Mouse (Mus musculus): ENCODE results near the gene Aunip. TPM values are rescaled to one million over a fixed set of nuclear protein-coding genes. Genes with fewer than 3 reads are reported as not detected.

Gene Aunip
- total RNA-seq, 1 experiment from 2014 or later, result 3.4 TPM

DNA sequence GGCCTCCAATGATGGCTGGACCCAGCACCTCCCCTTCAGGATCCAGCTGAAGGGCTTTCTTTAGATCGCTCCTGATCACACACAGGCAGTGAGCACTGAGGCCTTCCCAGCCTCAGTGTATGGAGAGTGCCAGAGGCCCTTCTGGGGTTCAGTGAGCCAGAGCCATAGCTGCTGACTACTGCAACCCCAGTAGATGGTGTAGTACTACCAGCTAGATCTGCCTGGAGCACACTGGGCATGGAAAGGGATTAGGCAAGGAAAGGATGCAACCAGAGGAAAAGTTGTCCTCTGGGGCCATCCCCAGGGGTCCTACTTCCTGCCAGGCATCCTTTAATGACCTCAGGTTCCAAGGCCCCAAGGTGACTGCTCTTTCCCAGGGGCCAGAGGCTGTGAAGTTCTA lies 42.8 kb downstream of the Aunip start:
- no peak for DNase-seq

DNA sequence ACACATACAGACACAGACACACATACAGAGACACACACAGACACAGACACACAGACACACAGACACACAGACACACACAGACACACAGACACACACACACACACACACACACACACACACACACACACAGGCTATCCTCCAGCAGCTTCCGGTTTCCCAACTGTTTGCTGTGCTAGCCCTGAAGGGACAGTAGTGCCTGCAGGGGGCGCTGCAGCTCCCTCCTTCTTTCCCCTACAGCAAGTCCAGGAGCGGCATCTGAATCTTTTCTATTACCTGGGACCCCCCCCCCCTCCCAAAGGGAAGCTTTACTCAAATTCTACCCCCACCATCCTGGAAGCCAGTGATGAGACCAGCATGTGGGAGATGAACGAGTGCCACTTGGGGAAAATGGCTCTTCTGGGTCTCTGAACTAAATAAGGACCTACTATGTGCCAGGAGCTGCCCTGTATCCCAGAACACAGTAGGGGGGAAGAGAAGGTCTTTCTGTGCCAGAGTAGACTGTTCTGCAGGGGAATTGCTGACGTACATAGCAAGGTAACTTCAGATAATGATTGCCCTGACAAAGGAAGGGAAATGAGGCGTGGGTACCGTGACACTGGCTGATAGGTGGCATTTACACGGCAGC lies 45.3 kb downstream of the Aunip start:
- DNase-seq, result peak; percentile 61

DNA sequence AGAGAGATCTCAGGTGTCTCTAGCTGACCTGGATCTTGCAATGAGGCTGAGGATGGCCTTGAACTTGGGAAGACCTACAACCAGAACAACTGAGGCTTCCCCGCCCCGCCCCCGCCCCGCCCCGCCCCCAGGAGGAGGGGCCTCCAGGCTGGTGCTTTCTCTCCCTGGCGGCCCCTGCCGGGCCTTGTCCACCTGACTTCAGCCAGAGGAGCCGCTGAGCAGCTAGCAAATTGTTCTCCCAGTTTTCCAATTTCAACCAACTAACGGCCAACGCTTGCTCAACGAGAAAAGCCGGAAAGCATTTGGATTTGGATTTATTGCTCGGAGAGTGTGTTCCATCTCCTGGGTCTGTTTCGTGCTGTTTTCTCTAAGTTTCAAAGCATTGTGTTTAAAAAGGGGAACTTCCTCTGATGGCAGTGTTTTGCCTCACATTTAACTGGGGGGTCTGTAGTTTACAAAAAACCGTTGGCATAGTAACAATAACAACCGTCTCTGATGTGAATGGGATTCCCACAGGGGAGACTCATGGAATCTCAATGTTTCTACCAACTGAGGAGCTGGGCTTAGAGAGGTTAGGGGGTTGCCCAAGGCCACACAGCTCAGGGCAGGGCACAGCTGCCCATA lies 46.9 kb downstream of the Aunip start:
- no peak for DNase-seq

DNA sequence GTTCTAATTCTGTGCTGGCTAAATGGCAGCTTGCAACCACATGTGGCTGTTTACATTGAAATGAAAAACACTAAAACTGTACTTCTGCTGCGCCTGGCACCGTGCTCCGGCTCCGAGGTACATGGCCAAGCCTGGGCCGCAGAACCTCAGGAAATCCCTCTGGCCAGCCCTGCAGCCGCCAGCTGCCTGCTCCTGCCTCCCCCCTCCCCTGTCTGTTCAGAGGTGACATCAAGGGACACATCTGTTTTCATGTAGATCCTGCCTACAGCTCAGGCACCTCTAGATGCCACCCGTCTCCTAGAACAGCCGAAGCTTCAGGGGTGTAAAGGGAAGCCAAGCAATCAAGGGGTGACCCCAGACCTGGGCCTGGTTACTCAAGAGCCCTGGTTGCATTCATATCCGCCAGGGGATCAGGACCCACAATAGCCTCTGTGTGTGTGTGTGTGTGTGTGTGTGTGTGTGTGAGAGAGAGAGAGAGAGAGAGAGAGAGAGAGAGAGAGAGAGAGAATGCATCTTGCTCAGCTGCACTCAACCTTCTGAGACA lies 47.8 kb downstream of the Aunip start:
- DNase-seq, result no peak

DNA sequence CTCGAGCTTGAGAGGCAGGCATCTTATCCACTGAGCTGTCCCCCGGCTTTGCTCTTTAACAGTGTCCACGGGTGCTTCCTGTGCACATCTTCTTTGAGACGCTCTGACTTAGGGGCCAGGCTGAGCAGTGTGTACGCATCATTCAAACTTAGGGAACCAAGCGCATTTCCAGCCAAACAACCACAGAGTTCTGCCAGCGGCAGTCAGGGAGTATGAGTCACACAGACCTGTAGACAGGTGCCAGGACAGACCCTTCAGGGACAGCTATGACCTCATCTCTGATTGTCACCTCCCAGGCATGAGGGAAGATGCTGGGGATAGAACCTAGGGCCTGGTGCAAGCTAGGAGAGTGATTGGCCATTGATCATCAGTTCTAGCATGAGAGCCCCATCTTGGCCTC lies 48.4 kb downstream of the Aunip start:
- no peak for DNase-seq

DNA sequence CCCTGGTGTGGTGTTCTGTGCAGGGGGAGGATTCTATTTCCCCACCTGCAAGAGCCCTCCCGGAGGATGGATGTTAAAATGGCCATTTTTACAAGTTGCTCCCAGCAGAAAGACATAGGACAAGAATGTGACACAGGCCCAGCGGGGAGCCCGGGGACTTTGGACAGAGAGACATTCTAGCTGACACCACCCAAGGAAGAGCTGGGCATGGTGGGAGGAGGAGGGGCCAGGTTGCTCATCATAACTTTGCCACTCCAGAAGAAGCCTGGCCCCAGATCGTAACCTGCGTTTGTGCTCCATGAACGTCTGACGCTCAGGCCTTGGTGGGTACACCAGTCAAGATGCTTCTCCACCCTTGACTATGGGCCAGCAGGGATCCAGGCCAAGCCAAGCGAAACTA lies 49.9 kb downstream of the Aunip start:
- DNase-seq, result peak; percentile 38

DNA sequence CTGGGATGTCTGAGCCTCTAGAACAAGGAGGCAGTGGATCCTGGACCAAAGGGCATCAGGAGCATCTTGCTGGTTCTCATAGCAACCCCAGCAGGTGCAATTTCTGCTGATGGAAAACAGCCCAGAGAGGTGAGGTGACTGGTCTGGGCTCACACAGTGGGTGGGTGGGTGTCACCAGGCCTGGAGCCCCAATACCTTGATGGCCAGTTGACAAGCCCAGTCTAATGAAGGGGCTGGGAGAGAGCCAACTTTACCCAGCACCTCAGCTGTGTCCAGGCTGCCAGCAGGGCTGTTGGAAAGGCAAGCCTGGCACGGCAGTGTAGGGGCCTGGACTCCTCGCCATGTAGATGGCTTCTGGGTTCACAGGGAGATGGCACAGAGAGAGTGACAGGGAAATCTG lies 51.2 kb downstream of the Aunip start:
- no peak for DNase-seq

DNA sequence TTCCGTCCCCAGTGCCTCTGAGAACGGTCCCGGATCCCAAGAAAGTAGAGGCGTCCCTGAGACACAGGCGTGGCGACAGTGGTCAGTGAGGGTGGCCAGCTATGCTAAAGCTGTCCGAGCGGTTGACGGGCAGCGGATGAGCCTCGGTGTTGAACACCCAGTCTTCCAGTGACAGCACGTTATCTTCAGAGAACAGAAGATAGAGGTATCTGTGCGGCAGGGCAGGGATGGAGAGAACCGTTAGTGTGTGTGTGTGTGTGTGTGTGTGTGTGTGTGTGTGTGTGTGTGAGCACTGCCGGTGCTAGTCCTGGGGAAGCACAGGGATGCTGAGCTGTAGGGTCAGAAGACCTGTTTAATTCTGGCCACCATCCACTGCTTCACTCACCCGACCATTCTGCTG lies 52.8 kb downstream of the Aunip start:
- no peak for DNase-seq

DNA sequence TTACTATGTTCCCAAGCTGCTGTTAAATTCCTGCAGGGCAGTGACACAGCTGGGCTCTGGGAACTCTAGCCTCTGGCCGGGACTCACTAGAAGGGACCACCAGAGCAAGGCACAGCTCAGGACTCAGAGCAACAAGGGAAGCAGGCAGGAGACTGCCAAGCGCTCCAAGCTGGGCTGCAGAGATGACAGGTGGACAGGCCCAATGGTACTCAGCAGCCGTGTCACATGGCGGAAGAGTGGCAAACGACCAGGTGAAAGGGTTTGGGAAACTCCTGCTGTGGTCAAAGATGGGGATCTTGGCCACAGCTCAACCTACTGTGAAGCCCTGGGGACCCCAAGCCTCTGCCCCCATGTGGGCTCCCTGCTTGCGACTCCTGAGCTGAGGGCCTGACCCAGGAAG lies 53.3 kb downstream of the Aunip start:
- no peak for DNase-seq

DNA sequence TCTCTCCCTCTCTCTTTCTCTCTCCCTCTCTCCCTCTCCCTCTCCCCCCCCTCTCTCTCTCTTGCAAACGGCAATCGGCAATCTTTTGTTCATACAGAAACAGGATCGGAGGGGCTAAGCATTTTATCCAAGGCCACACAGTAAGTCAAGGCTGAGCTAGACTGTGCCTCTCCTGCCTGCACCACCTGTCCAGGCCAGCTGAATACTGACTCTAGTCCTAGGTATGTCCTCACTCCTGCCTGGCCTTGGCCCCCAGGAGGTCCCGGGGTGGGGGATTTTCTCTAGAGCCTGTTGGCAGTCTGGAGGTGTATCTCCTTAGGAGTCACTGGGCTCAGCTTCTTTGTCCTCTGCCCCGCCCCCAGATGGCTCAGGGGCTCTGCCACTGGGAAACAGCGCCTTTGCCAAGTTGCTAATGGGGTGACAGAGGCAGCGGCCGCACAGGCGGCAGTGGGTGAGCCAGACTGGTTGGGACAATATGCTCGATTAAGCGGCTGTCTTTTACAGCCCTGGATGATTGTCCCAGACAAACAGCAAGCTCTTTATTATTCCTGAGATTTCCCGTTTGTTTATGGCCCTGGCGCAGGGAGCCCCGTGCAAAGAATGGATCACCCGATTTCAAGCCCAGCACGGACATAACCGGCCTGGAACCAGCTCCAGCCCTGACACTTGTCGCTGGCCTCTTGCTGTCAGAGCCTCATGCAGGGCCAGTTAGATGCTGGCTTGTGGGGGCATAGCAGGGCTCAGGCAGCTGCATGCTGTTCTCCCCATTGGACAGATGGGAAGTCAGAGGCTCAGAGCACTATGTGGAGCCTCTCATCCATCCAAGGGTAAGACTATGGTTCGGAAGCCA lies 56.8 kb downstream of the Aunip start:
- DNase-seq, result peak; percentile 39

DNA sequence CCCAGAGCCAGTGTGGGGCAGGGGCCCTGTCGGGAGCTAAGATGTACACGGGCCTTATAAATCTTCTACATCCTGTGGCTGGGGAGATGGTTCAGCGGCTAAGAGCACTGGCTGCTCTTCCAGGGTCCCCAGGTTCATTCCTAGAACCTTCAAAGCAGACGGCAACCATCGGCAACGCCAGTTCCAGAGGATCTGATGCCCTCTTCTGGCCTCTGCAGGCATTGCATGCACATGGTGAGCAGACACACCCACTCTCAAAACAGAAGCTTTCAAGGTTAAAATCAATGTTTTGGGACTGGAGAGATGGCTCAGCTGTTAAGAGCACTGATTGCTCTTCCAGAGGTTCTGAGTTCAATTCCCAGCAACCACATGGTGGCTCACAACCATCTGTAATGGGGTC lies 58.4 kb downstream of the Aunip start:
- DNase-seq, result no peak

DNA sequence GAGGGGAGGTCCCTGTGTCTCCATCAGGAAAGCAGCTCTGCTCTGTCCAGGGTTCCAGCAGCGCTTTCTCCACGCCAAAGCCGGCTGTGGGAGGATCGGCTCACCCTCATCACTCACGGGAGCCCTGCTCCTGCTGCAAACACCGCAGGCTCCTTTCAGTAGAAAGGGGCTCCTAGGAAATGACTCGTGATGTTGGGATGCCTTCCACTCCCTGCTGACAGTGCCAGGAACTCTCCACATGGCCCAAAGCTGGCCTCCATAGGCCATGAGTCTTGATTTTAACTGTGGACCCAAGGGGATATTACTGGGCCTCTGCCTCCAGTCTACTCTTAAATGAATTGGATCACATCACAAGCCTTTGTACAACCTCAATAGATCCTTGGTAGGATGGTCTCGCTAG lies 59.0 kb downstream of the Aunip start:
- DNase-seq, result no peak

DNA sequence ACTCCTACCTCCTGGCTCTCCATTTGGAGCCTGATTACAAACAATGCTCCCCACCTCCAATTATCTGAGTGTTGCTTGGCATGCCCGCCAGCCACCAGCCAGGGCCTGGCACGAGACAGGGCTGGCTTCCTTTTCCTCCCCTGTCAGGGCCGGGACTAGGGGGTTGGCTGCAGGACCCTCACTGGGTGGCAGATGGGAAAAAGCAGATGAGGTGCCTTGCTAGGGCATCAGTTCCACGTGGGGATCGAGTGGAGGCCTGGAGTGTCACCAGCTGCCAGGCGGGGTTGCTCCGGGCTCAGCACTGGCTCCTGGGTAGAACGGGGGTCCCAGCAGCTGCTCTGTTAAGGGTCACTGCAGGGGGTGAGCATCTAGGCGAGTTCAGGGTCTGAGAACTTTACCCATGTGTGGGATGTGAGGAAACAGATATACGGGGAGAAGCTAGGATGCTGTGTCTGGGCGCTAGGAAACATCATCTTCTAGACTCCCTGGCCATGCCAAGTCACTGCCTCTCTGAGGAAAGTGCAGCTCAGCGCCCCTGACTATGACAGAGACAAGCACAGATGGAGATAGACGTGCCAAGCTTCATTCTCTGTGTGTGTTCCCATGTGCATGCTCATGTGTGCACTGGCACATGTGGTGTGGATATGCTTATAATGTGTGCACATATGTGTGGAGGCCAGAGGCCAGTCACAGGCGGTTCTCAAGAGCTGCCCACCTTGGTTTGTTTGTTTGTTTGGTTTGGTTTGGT lies 60.1 kb downstream of the Aunip start:
- DNase-seq, result no peak

DNA sequence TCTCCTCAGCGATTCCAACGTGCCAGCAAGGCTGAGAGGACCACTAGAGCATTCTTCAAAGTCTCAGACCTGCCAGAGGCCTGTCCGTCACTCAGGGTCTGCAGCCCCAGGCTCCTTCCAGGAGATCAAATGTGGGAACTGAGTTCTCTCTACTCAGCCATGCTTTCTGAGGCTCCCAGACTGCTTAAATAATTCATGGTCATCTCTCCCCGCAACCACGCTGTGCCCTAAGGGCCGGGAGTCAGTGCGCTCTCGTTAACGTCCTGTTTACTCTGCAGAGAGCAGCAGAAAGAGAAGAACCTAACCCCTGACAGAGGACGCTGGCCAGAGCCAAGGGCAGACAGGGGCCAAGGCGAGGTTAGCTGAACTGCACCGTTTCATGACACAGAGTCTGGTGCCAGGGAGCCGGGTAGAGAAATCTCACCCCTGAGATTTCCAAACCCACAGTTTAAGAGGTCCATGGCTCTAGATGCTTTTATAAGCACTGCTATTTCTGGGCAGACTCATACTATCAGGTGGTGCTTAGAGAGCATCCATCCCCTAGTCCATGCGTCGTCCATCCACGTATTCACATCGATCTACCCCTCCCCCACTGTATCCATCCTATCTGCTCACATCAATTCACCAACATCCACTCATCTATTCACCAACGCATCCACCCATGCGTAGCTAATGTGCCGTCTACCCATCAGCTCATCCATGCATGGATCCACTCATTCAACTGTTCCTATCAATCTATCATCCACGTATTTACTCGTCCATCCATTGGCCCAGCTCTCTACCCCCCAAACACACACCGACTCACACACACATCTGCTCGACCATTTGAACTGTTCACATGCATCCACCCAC lies 61.9 kb downstream of the Aunip start:
- no peak for DNase-seq

Small RNAs within 50 kb of the gene (microRNA-seq; reads per million reads assigned to microRNA genes)
- gene Gm23634 (4.3 to 6.9 reads per million in 2 experiments), gene Mir6403 (0 reads per million in 2 experiments)

Other genes with a start within 250 kb of the Aunip start
- 19.7 and 20.2 TPM in 2 replicates for gene Pdik1l, start 223.1 kb upstream of the Aunip start, total RNA-seq (2021)
- not detected in 2 replicates for gene Trim63, start 195.9 kb upstream of the Aunip start, total RNA-seq (2021)
- 21.1 and 21.5 TPM in 2 replicates for gene Slc30a2, start 167.8 kb upstream of the Aunip start, total RNA-seq (2021)
- 1.7 and 2.1 TPM in 2 replicates for gene Extl1, start 127.1 kb upstream of the Aunip start, total RNA-seq (2021)
- 7.9 and 9.1 TPM in 2 replicates for gene Pafah2, start 114.7 kb upstream of the Aunip start, total RNA-seq (2021)
- 75.6 and 87.4 TPM in 2 replicates for gene Stmn1, start 42.7 kb upstream of the Aunip start, total RNA-seq (2021)
- gene Paqr7, start 14.3 kb upstream of the Aunip start, total RNA-seq (2021), result 39.9 and 63.1 TPM in 2 replicates
- gene Mtfr1l, start 24.4 kb downstream of the Aunip start, total RNA-seq (2021), result 118 and 130 TPM in 2 replicates
- 30.5 and 35.2 TPM in 2 replicates for gene Selenon, start 41.2 kb downstream of the Aunip start, total RNA-seq (2021)
- gene Man1c1, start 193.3 kb downstream of the Aunip start, total RNA-seq (2021), result 16.7 and 22.0 TPM in 2 replicates

Data from adrenal gland, postnatal 25 days (tissue).